Mouse (Mus musculus): ENCODE measurements around the gene Cblc.
A peak's percentile ranks its signal among the peaks of the same experiment; 100 is the strongest.

The Cblc gene

DNA sequence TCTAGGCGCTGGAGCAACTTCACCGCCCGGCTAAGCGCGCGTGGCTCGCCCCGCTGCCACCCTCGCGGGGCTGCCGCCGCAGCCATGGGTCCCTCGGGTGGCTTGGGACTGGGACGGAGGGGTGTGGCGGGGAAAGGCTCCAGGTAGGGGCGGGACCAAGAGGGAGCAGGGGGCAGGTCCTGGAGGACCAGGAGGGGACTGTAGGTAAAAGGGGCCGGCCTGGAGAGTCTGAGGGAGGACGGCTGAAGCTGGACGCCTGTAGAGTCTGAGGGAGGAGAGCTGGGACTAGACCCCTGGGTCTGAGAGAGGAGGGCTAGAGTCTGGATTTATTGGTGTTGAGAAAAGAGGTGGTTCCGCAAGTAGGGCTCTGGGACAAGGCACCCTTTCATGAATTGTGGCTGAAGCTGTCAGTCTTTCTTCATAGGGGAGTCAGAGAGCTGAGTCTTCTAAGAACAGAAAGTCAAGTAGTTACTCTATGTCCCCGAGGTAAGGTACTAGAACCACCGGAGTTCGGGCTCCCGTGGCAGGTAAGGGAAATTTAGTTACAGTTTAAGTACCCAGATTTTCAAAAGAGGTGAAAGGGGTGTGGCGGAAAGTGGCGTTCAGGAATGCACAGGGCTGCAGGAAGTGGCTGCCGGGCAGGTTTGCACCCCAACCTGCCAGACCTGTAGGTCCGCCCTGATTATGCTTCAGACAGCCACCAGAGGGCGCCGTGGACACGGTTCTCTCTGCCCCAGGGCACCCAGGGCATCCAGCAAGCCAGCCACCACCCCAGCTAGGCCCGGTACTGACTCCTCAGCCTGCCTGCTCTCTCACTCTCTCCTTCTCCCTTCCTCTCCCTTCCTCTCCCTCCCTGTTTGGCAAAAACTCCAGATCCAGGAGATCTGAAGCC is at the start of gene Cblc:
Cblc (minus strand) TSS at position 113 of the 892 bp plus-strand sequence.
- DNase-seq = no peak

DNA sequence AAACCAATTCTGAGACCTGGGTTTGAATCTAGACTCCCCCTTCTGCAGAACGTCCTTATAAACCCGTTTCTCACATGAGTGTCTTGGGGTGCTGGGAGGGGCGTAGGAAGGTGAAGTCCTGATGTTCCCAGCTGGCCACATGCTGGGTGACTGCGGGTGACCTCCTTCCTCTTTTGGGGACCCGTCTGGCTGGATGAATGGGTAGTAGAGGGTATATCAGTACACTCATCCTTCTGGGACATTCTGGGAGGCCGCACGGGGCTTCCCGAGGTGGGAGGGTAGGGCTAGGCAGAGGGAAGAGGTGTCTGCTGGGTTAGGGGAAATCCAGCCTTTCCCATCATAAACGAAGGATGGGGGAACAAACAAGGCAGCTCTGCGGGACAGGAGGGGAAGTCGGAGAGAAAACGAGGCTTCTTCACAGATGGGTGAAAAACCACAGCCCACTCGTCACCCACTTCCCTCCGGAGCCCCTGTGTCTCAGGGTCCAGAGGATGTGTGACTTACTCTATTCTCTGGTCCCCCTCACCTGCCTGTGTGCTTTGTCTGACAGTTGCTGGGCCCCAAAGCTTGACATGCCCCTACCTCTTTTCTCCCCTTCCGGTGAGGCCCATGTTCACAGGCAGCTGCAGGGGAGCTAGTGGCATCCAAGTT is 48.0 kb upstream of the Cblc start:
- no peak for DNase-seq

DNA sequence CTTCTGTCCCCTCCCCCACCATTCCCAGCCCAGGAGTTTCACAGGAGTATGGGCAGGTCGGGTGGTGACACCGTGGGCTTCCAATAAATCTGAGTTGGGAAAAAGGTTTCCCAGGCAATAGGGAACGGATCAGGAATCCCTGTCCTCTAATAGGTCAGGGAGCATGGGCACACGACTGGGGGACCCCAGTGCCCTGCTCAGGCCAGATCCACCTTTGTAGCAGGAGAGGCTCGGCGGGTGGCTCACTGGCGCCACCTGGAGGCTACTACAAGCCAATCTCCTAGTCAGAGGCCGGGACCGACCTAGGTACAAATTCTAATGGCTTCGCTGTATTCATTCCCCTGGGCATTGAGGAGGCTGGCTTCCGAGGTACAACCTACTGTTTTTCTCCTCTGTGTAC is 47.0 kb upstream of the Cblc start:
- peak; percentile 21 for DNase-seq

DNA sequence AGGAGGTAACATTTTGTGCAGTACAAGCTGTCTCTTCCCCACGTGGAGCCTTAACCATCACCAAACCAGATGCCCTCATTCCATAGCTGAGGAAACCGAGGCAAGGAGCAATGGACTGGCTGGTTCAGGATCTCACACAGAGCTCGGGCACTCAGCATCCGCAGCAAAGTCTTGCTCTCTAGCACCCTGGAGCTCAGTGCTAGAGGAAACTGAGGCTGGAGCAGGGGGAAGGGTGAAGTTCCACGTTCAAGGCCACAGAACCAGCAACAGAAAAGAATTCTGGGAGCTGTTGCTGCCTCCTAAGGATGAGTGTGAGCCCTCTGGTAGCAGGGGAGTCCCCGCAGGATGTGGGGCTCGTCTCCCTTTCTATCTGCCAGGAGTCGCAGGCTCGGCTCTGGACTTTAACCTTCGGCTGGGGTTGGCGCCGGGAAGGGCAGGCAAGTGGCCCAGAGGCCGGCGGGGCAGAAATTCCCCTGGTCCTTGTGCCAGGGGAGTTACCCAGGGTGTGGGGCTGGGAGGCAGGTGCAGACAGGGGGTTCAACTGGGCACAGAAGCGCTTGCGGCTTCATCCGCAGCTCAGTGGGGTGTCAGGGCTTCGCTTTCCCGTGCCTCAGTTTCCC is 46.4 kb upstream of the Cblc start:
- no peak for DNase-seq

DNA sequence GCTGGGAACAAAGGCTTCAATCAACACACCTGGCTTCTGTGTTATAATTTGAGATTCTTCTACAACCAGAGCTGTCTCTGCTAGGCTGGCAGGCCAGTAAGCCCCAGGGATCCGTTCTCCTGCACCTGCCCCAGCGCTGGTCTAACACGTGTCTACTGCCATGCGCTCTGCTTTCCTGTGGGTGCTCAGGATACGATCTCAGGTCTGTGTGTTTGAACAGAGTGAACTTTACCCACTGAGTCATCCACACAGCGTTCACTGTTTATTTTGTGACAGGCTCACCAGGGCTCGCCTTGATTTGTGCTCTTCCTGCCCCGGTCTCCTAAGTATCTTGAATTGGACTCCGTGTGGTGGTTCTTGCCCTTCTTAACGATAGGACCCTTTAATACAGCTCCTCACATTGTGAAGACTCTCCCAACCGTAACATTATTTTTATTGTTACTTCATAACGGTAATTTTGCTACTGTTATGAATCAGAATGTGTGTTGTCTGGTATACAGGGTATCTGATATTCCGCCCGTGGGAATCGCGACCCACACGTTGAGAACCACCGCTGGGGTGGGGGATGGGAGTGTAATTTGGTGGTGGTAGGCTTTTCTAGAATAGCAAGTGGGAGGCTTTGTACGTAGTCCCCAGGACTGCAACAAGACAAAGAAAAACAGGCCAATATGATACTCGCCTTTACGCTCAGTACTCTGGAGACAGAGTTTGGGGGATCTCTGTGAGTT is 45.2 kb upstream of the Cblc start:
- DNase-seq = no peak

DNA sequence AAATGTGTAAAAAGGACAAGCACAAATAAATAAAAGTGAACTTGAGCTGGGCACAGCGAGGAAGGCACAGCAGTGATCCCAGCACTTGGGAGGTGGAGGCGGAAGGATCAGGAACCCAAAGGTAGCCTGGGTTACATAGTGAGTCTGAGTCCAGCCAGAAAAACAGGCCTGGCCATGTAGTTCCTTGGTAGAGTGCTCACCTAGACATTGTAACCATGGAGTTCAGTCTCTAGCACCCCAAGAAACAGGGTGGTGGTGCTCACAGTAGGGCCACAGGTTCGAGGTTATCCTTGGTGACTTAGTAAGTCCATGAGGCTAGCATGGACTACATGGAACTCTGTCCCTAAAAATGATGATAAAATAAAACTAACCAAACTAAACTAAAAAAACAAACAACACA is 44.3 kb upstream of the Cblc start:
- DNase-seq = no peak

DNA sequence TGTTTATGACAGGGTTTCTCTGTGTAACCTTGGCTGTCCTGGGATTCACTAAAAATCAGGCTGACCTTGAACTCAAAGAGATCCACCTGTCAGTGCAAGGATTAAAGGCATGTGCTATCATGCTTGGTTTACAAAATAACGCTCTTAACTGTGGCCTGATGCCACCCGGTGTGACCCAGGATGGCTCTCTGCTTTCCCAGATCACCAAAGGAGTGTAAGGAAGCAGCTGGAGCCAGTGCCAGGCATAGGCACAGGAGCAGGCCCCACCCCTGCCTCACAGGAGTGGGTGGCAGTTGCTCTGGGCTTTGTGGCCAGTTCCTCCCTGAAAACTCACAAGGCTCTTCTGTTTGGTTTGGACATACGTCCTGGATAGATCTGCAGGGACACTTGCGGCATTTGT is 43.8 kb upstream of the Cblc start:
- DNase-seq = no peak

DNA sequence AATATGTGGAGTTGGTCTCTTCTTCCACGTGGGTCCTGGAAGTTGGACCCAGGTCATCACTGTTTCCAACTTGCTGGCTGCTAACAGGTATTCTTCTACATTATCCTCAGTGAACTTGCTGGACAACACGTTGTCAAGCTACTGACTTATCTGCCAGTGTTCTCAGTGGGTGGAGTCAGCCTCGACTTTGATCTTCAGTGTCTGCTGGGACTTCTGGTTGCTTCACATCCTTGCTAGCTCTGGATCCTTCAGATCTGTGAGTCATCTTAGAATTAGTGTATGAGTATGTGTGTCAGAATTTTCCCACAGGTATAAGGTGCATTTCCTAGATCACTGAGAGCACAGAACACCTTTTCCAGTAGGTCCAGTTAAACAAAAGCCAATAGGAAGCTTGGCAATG is 40.2 kb upstream of the Cblc start:
- no peak for DNase-seq

DNA sequence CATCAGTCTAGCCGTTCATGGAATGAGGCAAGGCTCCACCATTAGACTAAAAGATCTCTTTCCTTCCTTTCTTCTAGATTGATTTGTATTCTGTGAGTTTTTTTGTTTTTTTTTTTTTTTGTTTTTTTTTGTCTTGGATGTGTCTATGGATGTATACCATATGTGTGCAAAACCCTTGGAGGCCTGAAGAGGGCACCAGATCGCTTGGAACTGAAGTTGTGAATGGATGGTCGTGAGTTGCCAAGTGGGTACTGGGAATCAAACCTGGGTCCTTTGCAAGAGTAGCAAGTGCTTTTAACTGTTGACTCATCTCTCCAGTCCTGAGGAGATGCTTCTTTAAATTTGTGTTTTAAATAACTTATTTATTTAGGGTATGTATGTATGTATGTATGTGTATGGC is 37.4 kb upstream of the Cblc start:
- no peak for DNase-seq

DNA sequence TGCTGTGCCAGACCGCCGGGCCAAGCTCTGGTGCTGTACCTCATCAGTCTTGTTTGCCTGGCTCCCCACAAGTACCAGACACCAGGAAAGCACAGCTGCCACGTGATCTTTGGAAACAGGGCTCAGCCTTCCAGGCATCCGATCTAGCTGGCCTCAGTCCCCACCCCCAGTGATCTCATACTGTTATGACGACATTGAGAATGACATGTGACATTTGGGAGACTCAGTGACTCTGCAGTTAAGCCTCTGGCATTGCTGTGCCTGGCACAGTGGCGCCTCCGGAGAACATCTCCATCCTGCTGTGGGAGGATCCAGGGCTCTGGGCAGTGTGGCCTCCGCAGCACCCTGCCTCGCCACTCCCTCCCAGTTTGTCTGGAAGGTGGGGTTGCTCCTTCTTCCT is 35.2 kb upstream of the Cblc start:
- no peak for DNase-seq

DNA sequence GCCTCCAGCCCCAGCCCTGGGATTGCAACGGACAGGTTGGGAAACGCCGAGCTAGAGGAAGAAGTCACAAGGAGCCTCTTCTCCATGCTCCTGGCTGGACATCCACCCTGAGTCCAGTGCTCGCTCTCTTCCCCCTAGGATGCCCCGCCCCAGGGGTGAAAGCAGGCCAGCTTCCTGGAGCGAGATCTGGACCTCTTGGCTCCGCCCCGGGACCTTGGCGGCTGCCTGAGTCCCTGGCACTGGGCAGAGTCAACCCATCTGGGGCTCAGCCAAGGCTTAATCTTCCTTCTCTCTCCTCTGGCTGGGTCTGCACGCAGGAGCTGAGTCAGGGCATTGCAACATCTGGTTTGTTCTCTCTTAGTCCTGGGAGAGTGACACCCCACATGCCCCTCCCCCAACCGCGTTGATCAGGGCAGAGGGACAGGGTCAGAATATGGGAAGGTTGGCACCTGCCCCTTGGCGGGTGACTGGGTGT is 34.1 kb upstream of the Cblc start:
- DNase-seq = no peak

DNA sequence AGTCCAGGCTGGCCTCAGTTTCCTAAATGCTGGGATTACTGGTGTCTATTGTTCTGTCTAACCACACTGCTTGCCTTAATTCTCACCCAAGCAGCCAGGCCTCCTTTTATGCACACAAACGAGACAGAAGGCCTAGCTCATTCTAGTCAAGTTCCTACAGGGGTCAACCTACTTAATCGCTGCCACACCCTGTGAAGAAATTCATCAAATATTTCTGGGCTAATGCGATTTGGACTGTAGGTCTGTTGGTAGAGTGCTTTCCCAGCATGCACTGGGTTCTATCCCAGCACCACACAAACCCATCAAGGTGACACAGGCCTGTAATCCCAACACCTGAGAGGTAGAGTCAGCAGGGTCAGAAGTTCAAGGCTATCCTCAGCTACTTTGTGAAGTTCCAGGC is 33.1 kb upstream of the Cblc start:
- DNase-seq = no peak

DNA sequence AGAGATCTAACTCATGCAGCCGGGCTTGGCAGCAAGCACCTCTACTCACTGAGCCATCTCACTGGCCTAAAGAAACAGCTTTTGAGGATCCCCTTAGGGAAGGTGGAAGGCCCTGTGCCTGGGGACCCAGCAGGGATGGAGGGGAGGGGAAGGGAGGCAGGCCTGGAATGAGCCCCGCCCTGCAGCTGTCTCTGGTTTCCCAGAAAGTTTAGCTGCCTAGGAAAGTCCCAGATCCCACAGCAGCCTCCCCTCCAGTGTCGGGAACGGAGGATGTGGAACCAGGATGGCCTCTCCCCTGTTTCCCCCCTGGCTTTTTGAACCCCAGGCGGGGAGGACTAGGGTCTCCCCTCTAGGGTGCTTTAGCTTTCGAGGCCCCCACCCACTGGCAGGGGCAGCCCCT is 30.1 kb upstream of the Cblc start:
- DNase-seq = no peak

DNA sequence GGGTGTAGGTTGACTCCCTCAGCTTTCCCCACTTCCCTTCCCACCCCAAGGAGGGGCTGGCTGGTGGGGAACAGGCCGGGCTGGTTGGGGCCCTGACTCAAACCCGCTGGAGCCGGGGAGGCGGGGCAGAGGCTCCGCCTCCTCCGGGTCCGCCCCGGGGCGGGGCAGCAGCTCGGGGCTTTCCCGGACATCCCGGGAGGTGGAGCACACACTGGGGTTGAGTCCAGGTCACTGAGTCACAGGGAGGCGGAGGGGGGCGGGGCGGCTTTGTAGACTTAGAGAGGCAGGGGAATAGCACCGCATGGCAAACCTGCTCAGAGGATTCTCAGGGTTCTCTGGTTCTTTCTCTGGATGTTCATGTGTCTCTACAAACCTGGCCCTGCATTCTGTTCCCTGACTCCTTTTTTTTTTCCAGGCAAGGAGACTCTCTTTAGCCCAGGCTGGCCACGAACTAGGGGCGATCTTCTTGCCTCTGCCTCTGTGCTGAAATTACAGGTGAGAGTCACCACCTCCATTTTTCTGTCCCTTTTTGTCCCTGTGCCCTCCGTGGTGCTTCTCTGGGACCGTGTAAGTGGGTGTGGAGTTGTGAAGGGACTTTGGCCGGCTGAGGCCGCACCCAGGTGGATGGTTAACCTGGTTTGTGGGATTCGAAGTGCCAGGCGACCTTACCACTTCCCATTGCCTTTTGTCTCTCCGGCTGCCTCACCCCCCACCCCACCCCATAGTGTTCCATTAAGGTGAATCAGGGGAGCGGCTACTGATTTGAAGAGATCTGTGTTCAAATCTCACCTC is 27.8 kb upstream of the Cblc start:
- DNase-seq = no peak

DNA sequence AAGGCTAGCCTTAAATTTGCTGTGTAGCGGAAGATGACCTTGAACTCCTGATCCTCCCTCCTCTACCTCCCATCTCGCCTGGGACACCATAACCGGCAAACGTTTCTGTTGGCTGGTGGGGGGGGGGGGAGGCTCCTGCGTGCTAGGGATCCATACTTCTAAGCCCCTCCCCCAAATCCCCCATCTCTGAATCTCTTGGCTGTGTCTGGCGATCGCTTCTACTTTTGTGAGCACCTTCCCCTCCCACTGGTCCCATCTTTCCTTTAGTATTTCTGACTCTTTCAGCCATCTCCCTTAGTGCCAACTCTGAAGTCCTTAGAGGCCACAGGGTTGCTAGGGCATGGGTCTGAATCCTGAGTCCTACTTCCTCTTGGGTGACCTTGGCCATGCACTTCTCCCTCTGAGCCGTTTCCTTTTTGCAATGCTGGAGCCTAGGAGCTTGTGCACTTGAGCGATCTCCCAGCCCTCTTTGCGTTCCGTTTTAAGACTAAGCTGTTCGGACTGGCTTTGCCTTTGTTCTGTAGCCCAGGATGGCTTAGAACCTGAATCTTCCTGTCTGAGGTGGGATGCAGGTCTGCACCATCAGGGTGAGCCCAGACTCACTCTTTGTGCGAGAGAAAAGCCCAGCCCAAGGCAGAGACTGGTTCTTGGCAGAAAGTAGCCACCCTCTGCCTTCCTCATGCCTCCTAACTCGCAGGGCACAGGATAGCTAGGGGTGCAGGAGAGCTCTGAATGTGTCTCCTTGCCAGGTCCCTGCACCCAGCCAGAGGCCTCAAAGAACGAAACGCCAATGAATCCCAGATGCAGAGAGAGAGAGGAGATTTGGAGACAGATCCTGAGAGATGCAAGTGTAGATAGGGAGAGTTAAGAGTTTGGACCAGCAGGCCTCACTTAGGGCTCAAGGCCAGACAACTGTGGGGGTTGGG is 26.9 kb upstream of the Cblc start:
- no peak for DNase-seq

DNA sequence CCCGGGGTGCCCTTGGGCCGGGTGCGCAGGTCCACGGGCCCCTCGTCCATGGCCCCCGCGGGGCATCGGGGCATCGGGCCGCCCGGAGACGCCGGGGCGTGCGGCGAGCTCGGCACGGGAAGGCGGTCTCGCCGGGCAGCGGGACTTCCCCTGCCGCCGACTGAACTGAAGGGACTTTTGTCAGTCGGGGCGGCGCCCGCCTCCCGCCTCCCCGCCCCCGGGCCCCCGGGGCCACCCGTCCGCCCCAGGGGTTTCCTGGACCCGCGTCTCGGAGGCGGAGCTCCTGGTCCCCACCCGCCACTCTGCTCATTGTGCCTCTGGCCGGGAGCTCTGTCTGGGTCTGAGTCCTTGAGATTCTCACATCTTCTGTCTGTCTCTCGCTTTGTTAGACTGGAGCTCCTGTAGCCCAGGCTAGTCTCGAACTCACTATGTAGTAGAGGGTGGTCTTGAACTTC is 26.0 kb upstream of the Cblc start, which contains the start of gene Bcl3:
Bcl3 (minus strand) TSS at position 167 of the 455 bp plus-strand sequence.
- DNase-seq = no peak

DNA sequence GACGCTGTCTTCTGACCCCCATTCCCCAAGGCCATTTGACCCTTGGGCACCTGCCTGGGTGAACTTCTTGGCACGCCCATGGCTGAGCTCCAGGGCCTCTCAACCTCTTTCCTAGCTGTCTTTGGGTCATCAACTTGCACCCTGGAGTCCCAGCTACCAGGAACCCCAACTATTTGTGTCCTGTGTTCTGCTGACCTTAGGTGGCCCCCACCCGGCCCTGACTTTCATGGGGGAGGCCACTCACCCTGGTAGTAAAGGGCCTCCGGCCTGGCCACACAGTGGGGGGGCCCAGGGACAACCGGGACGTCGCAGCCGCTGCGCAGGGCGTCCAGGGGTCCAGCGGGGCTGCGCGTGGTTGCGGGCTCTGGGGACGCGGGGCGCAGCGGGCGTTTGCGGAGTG is 25.6 kb upstream of the Cblc start:
- no peak for DNase-seq

DNA sequence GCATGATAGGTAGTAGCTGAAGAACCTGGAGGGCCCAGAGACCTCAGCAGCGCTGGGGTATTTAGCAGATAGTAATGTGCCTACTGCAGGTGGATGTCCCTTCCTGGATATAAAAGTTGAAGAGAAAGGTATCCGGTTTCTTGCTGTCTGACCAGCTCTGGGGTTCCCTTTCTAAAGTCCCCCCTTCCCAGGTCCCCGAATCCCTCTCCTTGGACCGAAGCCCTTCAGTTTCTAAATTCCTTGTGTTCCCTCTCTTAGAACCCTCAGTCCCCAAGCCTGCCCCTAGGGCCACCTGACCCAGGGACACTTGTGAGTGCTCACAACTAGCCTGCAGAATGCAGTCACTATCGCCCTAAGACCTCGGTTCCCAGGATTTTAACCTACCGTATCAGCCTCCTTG is 25.0 kb upstream of the Cblc start:
- DNase-seq = no peak

DNA sequence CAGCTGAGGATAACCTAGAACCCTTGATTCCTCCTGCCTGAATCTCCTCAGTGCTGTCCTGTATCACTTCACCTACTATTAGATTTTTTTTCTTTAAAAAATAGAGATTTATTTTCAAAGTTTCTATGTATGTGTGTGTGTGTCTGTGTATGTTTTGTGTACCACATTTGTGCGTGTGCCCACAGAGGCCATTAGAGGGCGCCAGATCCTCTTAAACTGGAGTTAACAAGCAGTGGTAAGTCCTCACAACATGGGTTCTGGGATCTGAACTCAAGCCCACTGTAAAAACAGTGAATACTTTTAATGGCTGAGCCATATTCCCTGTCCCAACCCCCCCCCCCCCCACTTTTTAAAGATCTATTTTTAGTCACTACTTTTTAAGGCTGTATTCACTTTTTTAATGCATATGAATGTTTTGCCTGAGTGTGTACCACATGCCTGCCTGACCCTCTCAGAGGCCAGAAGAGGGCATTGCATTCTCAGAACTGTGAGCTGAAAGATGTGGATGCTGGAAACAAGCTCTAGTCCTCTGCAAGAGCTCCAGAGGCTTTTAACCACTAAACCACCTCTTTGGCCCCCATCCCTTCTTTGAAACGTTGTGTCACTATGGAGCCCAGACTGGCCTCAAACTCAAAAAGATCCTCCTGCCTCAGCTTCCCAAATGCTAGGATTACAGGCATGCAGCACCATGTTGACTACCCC is 23.9 kb upstream of the Cblc start:
- no peak for DNase-seq

DNA sequence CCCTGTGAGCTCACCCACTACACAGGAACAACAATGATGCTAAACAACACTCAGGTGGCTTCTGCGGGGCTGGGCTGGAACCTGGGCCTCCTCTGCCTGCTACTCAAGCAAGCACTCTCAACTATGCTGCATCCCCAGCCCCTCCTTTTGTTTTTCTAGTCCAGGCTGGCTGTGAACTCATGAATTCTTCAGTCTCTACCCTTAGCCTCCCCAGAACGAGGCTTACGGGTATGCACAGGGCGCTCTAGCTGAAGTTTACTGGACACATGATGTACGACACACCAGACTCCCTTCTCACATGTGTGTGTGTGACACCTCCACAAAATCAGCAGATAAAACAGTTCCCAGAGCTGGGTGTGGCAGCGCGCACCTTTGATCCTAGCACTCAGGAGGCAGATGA is 22.3 kb upstream of the Cblc start:
- no peak for DNase-seq
